Mouse (Mus musculus) brain, embryonic 14.5 days (tissue): ENCODE measurements around the gene Fbxo7.

ENCODE experiments used
- CTCF ChIP-seq: fragments of 200-500 bp; IDR thresholded peaks from 2 replicates; pipeline ENCODE4 v1.5.1; 2012; ENCODE audit warnings: inconsistent platforms, mild to moderate bottlenecking, moderate library complexity, borderline replicate concordance; ENCODE audit not compliant: insufficient read depth, insufficient read length; ENCODE audit errors: extremely low read depth
- POLR2A ChIP-seq: fragments of 200-500 bp; IDR thresholded peaks from 2 replicates; pipeline ENCODE4 v1.6.1; 2012; ENCODE audit warnings: mild to moderate bottlenecking, inconsistent platforms, borderline replicate concordance; ENCODE audit not compliant: poor library complexity, insufficient read depth, insufficient read length, severe bottlenecking; ENCODE audit errors: extremely low read depth

DNA sequence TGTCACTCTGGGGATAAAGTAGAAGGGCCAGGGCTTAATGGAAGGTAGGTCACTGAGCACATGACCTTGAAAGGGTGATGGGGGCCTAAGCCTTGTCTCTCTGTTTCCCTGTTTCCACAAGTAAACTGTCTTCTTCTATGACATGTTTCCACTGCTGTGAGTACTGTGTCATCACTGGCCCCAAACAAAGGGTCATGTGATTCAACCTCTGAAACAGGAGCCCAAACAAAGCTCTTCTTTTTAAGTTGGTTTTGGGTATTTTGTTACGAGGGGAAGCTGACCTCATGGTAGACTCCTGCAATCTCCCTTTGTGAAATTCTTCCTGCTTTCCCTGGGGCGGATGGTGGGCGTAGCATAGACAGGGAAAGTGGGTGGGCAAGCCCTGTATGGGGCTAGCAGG lies 38.5 kb downstream of the Fbxo7 start:
- TF ChIP-seq CTCF (no peak), POLR2A (no peak)
